Mouse (Mus musculus) heart, embryonic 14.5 days (tissue): Measurements from ENCODE around the gene Zranb3. TPM values are rescaled to one million over a fixed set of nuclear protein-coding genes. Genes with fewer than 3 reads are reported as not detected.

Experiments
- ATAC-seq: fragments of 200-750 bp; cut with Nextera tagmentation; 2 replicates; pipeline ENCODE4 v1.8.0; 2017; ENCODE audit warnings: low read depth, moderate TSS enrichment; ENCODE audit not compliant: insufficient number of reproducible peaks, insufficient read depth, low FRiP score
- H3K27ac ChIP-seq, 2 experiments: fragments of 200-500 bp in 1 of 2; fragments of 300-500 bp in 1 of 2; sonication (generic) in 1 of 2; replicated peaks in 1 of 2; 2 replicates each; pipeline ENCODE4 v1.5.1; 2012 to 2014; ENCODE audit warnings: low read depth in 2 of 2, low read length in 2 of 2, control low read depth in 1 of 2, mild to moderate bottlenecking in 1 of 2, mixed read lengths in 1 of 2; ENCODE audit not compliant: control insufficient read depth in 1 of 2, insufficient read depth in 1 of 2
- H3K27me3 ChIP-seq: fragments of 300-500 bp; sonication (generic); 2 replicates; pipeline ENCODE4 v1.6.1; 2014; ENCODE audit warnings: mild to moderate bottlenecking, low read length, control low read depth; ENCODE audit not compliant: control insufficient read depth, insufficient read depth
- H3K36me3 ChIP-seq: fragments of 300-500 bp; sonication (generic); 2 replicates; pipeline ENCODE4 v1.6.1; 2014; ENCODE audit warnings: mild to moderate bottlenecking, control low read depth, low read length, mixed read lengths; ENCODE audit not compliant: control insufficient read depth, insufficient read depth
- H3K4me1 ChIP-seq, 2 experiments: fragments of 200-500 bp in 1 of 2; fragments of 300-500 bp in 1 of 2; sonication (generic) in 1 of 2; 2 replicates each; pipeline ENCODE4 v1.6.1; 2012 to 2014; ENCODE audit warnings: low read length in 2 of 2, control low read depth in 1 of 2, mixed read lengths in 1 of 2; ENCODE audit not compliant: control insufficient read depth in 2 of 2, insufficient read depth in 2 of 2
- H3K4me2 ChIP-seq: fragments of 300-500 bp; sonication (generic); 2 replicates; pipeline ENCODE4 v1.6.1; 2014; ENCODE audit warnings: mild to moderate bottlenecking, low read length
- H3K4me3 ChIP-seq, 2 experiments: fragments of 200-500 bp in 1 of 2; fragments of 300-500 bp in 1 of 2; sonication (generic) in 1 of 2; 2 replicates each; pipeline ENCODE4 v1.5.1; 2012 to 2014; ENCODE audit warnings: low read length in 2 of 2, mild to moderate bottlenecking in 2 of 2, control low read depth in 1 of 2, low read depth in 1 of 2, moderate library complexity in 1 of 2; ENCODE audit not compliant: control insufficient read depth in 1 of 2, insufficient read depth in 1 of 2
- H3K9ac ChIP-seq: fragments of 300-500 bp; sonication (generic); 2 replicates; pipeline ENCODE4 v1.6.1; 2014; ENCODE audit warnings: mild to moderate bottlenecking, low read length
- H3K9me3 ChIP-seq: fragments of 300-500 bp; sonication (generic); 2 replicates; pipeline ENCODE4 v1.6.1; 2016; ENCODE audit warnings: low read length, control low read depth; ENCODE audit not compliant: control insufficient read depth
- WGBS: fragments of 180-500 bp; shearing (Covaris S2); extraction: QIAGEN DNeasy Blood & Tissue Kit; methylation state at CpG from one replicate; pipeline ENCODE4 v1.1.7; 2014; 5-methylcytosine and 5-hydroxymethylcytosine counted together
- polyA plus RNA-seq: library from polyadenylated mRNA; unstranded; fragments of >200 nt; fragmentation: Nextera tagmentation; extraction: Ambion mirVana; gene quantifications from 2 replicates; pipeline ENCODE4 v1.2.1, GENCODE M21; 2014

Zranb3 gene
- polyA plus RNA-seq, 1 experiment from 2014 or later: 5.9 TPM

DNA sequence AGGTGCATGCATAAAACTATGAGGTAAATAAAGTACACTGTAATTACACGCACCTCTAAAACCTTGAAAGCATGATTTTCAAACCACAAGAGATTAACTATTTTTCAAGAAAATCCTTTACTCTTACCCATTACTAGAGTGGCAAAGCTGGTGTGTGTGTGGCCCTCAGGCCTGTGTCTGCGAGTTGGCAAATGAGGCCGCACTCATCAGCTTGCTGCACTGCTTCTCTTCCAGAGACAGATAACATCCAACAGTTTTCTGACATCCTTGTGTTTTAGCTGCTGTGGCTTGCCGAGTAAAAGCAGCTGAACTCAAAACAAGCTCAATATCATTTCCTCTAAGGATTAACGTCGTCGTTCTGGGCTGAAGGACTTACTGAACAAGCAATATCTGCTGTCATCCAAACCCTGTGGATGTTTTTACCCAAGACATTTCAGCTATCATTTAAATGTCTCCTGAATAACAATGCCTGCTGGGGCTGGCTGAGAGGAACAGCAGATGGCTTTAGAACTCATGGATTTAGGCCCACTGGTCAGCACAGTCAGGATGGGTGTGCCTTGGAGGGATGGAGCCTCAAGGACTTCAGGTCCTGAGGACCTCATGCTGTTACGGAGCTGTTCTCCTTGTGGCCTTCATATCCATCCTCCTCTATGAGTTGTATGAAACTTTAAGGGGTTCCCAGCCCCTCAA is 42.0 kb downstream of the Zranb3 start:
- H3K9me3 ChIP-seq: no peaks in the 10 kb centered on the region
- no peak overlapping the region for H3K27ac ChIP-seq
- no peaks in the 10 kb centered on the region for H3K36me3 ChIP-seq
- H3K4me3 ChIP-seq: no peak overlapping the region
- no peak overlapping the region for H3K9ac ChIP-seq
- no peak overlapping the region for H3K4me2 ChIP-seq
- ATAC-seq: no peak
- 0 out of 4 replicates have a peak, but pooled peaks cover 2 to 7% of the 10 kb centered on the region in 2 experiments for H3K4me1 ChIP-seq
- H3K27me3 ChIP-seq: no peaks in the 10 kb centered on the region
- 50% methylated on average over 8 of the region's 8 CpGs for WGBS

DNA sequence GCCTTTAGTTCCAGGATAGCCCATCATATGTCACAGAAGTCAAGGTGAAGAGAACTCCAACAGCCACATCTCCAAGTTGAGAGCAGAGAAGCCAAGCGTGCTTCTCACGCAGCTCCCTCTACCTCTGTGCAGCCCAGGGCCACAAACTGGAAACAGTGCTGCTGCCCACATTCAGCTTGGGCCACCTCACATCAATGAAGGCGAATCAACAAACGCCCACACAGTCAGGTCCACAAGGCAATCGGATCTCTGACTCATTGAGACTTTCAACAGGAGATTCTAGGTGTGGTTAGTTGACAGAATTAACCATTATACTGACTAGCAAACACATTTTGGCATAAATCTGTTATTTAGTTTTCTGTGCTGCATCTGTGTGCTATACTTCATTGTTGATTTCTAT is 44.2 kb downstream of the Zranb3 start:
- no peaks in the 10 kb centered on the region for H3K27me3 ChIP-seq
- 91% methylated on average over 5 of the region's 5 CpGs for WGBS
- H3K4me2 ChIP-seq: no peak overlapping the region
- H3K9me3 ChIP-seq: no peaks in the 10 kb centered on the region
- H3K27ac ChIP-seq: no peak overlapping the region
- H3K36me3 ChIP-seq: no peaks in the 10 kb centered on the region
- H3K4me1 ChIP-seq: 0 out of 4 replicates have a peak, but pooled peaks cover 0 to 2% of the 10 kb centered on the region in 2 experiments
- H3K9ac ChIP-seq: no peak overlapping the region
- no peak for ATAC-seq
- H3K4me3 ChIP-seq: no peak overlapping the region

DNA sequence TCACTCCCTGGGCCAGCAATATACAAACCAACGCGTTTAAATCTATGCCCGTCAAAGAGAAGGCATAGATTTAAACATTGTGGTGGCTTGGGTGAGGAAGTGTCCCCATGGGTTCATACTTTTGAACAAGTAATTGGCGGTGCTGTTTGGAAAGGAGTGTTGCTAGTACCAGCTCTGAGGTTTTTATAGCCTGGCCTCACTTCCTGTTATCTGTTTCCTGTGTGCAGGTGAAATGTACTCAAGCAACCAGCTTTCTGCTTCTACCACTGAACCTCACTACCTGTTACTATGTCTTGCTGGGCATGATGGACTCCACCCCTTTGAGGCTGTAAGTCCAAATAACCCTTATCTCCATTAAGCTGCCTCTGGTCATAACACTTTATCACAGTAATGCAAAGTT is 45.6 kb downstream of the Zranb3 start:
- 96% methylated on average over 4 of the region's 4 CpGs for WGBS
- H3K36me3 ChIP-seq: no peaks in the 10 kb centered on the region
- no peak overlapping the region for H3K27ac ChIP-seq

DNA sequence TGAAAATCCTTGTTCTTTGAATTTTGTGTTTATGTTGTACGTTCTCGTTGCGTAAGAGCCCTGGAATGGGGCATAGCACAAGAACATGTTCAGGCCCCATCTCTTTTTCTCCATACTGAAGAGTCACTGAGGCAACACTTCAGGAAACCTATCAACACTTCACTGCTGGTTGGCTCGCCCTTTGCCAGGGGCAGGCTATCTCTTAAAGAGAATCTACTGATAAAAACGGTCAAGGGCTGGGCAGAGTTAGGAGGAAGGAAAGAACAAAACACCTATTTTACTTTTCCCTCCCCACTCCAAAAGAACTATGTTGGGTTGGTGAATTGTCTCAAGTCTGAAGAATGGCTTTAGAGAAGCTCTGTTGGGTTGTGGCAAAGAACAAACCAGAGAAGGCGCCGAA is 55.9 kb downstream of the Zranb3 start:
- Histone ChIP-seq H3K4me2 (no peak overlapping the region), H3K36me3 (no peaks in the 10 kb centered on the region), H3K4me3 (no peak overlapping the region), H3K4me1 (peaks cover 2 to 4% of the 10 kb centered on the region in 2 experiments; a peak in 2 of 4 replicates), H3K27ac (no peak overlapping the region), H3K27me3 (no peaks in the 10 kb centered on the region), H3K9me3 (no peaks in the 10 kb centered on the region), H3K9ac (no peak overlapping the region)
- WGBS: 52% methylated on average over 7 of the region's 7 CpGs
- no peak for ATAC-seq

More for the DNA sequence above, 45.6 kb downstream of the Zranb3 start:
- Histone ChIP-seq H3K9me3 (no peaks in the 10 kb centered on the region), H3K4me2 (no peak overlapping the region), H3K4me1 (0 out of 4 replicates have a peak, but pooled peaks cover 0 to 2% of the 10 kb centered on the region in 2 experiments), H3K27me3 (no peaks in the 10 kb centered on the region), H3K4me3 (no peak overlapping the region), H3K9ac (no peak overlapping the region)
- no peak for ATAC-seq

GRCm38 (mm10) chr1:128046455-128046854 is 56.4 kb downstream of the Zranb3 start:
- Histone ChIP-seq H3K27me3 (no peaks in the 10 kb centered on the region), H3K27ac (no peak overlapping the region), H3K4me3 (no peak overlapping the region), H3K9me3 (no peaks in the 10 kb centered on the region), H3K36me3 (no peaks in the 10 kb centered on the region), H3K9ac (no peak overlapping the region), H3K4me2 (no peak overlapping the region), H3K4me1 (peaks cover 2 to 4% of the 10 kb centered on the region in 2 experiments; a peak in 2 of 4 replicates)
- ATAC-seq: no peak
- WGBS: 69% methylated on average over 2 of the region's 2 CpGs

DNA sequence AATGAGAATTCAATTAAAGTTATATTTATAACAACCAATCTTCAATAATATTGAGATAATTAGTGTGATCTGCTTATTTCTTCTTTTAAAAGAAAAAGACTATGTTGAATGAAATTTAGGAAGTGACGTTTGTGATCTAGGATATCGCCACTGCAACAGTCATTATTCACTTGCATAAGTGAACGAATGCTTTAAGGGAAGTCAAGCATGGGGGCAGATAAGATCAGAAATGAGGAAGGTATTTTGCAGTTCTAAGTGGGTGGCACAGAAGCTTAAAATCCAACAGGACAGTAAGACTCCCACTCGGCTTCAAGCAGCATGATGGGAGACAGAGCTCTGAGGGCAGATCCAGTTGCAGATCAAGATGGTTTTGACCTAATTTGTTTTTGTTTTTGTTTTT is 58.7 kb downstream of the Zranb3 start:
- H3K36me3 ChIP-seq: no peaks in the 10 kb centered on the region
- no peaks in the 10 kb centered on the region for H3K9me3 ChIP-seq
- WGBS: 92% methylated on average over 4 of the region's 4 CpGs
- H3K4me2 ChIP-seq: no peak overlapping the region
- no peak for ATAC-seq
- no peak overlapping the region for H3K9ac ChIP-seq
- H3K4me3 ChIP-seq: no peak overlapping the region
- no peaks in the 10 kb centered on the region for H3K27me3 ChIP-seq
- H3K27ac ChIP-seq: no peak overlapping the region
- peaks cover 2 to 4% of the 10 kb centered on the region in 2 experiments; a peak in 2 of 4 replicates for H3K4me1 ChIP-seq

DNA sequence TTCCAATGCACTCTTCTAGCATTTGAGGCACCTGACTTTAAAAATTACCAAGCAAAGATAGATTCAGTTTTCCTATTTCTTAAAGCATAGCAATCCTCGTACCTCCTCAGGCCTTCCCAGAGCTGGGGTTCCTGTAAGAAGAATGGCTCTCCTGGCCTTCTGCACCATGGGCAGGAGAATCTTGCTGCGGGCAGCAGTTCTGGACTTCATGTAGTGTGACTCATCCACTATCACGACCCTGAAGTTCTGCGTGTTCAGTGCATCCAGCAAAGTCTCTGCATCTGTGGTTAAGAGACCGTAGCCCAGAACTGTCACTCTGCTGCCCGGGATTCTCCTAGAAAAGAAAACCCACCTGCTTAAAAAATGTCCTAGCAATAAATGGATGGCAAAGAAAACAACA is 66.6 kb downstream of the Zranb3 start:
- WGBS: 87% methylated on average over 6 of the region's 6 CpGs

GRCm38 (mm10) chr1:128032123-128032522 is 70.7 kb downstream of the Zranb3 start:
- H3K4me1 ChIP-seq: no peaks in the 10 kb centered on the region
- 91% methylated on average over 1 of the region's 1 CpGs for WGBS
- no peak overlapping the region for H3K4me3 ChIP-seq
- no peaks in the 10 kb centered on the region for H3K9me3 ChIP-seq
- no peaks in the 10 kb centered on the region for H3K27me3 ChIP-seq
- no peaks in the 10 kb centered on the region for H3K36me3 ChIP-seq
- no peak overlapping the region for H3K4me2 ChIP-seq
- ATAC-seq: no peak
- no peak overlapping the region for H3K27ac ChIP-seq
- no peak overlapping the region for H3K9ac ChIP-seq

More for the DNA sequence above, 66.6 kb downstream of the Zranb3 start:
- no peak overlapping the region for H3K27ac ChIP-seq
- H3K36me3 ChIP-seq: no peaks in the 10 kb centered on the region
- ATAC-seq: no peak
- H3K4me1 ChIP-seq: no peaks in the 10 kb centered on the region
- no peak overlapping the region for H3K9ac ChIP-seq
- no peaks in the 10 kb centered on the region for H3K27me3 ChIP-seq
- no peak overlapping the region for H3K4me2 ChIP-seq
- no peaks in the 10 kb centered on the region for H3K9me3 ChIP-seq
- H3K4me3 ChIP-seq: no peak overlapping the region
